ENCODE assay signal across 8 mouse cellular contexts in the genomic region with DNA sequence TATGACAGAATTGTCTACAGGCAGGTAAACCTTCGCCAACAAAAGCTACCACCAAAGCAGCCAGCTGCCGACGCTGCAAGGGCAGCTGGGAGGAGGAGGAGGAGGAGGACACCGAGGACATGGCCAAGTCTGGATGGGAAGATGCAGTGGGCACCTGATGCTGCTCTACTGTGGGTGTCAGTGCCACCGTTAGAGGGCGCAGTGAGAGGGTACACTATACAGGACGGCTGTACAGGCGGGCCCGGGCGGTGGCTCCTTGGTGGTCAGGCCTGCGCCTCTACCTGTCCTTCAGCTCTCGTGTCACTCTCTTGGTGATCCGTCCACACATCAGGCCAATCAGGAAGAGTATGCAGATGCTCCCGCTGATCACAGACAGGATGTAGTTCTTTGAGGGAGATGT.
A peak's percentile ranks its signal among the peaks of the same experiment; 100 is the strongest.
DNase-seq lines count a peak whose midpoint lies in the region; ATAC-seq lines count a peak whose summit lies in the region.

No protein-coding gene starts in this region.

- no peak overlapping the region for H3K27ac ChIP-seq in hindbrain, embryonic 14.5 days
- no peak overlapping the region for H3K27ac ChIP-seq in hindbrain, embryonic 13.5 days
- no peak overlapping the region for H3K27ac ChIP-seq in forebrain, embryonic 13.5 days
- H3K27ac ChIP-seq in intestine, embryonic 14.5 days (ENCODE audit: low read depth): no peak overlapping the region
- no peak overlapping the region for H3K27ac ChIP-seq in midbrain, embryonic 13.5 days
- H3K27ac ChIP-seq in stomach, embryonic 15.5 days: no peak overlapping the region

- H3K9me3 ChIP-seq in hindbrain, embryonic 14.5 days (ENCODE audit: control insufficient read depth, low read length): no peaks in the 10 kb centered on the region
- H3K9me3 ChIP-seq in hindbrain, embryonic 13.5 days: no peaks in the 10 kb centered on the region
- no peaks in the 10 kb centered on the region for H3K9me3 ChIP-seq in forebrain, embryonic 13.5 days (replicated peaks)
- no peaks in the 10 kb centered on the region for H3K9me3 ChIP-seq in intestine, embryonic 14.5 days (ENCODE audit: control insufficient read depth, low read length)
- no peaks in the 10 kb centered on the region for H3K9me3 ChIP-seq in midbrain, embryonic 13.5 days
- no peaks in the 10 kb centered on the region for H3K9me3 ChIP-seq in stomach, embryonic 15.5 days

- no peak overlapping the region for H3K4me2 ChIP-seq in hindbrain, embryonic 14.5 days (replicated peaks)
- no peak overlapping the region for H3K4me2 ChIP-seq in hindbrain, embryonic 13.5 days
- H3K4me2 ChIP-seq in forebrain, embryonic 13.5 days: no peak overlapping the region
- no peak overlapping the region for H3K4me2 ChIP-seq in intestine, embryonic 14.5 days (ENCODE audit: low read length)
- H3K4me2 ChIP-seq in midbrain, embryonic 13.5 days (replicated peaks): no peak overlapping the region
- H3K4me2 ChIP-seq in stomach, embryonic 15.5 days: no peak overlapping the region

- H3K9ac ChIP-seq in hindbrain, embryonic 14.5 days: no peak overlapping the region
- no peak overlapping the region for H3K9ac ChIP-seq in hindbrain, embryonic 13.5 days
- no peak overlapping the region for H3K9ac ChIP-seq in forebrain, embryonic 13.5 days
- no peak overlapping the region for H3K9ac ChIP-seq in intestine, embryonic 14.5 days (ENCODE audit: low read length)
- no peak overlapping the region for H3K9ac ChIP-seq in midbrain, embryonic 13.5 days (replicated peaks)
- H3K9ac ChIP-seq in stomach, embryonic 15.5 days: no peak overlapping the region

- intact Hi-C loops in left cerebral cortex, postnatal 25 days (cut with DNase I): loop anchor here (10.0 kb wide), 1 partner anchor 267 kb away; no protein-coding TSS in a partner anchor

- no peaks in the 10 kb centered on the region for H3K4me1 ChIP-seq in hindbrain, embryonic 14.5 days (replicated peaks; ENCODE audit: control insufficient read depth, insufficient read depth, low read length)
- no peaks in the 10 kb centered on the region for H3K4me1 ChIP-seq in hindbrain, embryonic 13.5 days (replicated peaks)
- H3K4me1 ChIP-seq in forebrain, embryonic 13.5 days: no peaks in the 10 kb centered on the region
- no peaks in the 10 kb centered on the region for H3K4me1 ChIP-seq in intestine, embryonic 14.5 days (replicated peaks; ENCODE audit: control insufficient read depth, insufficient read depth, low read length)
- no peaks in the 10 kb centered on the region for H3K4me1 ChIP-seq in midbrain, embryonic 13.5 days (replicated peaks)
- H3K4me1 ChIP-seq in stomach, embryonic 15.5 days: no peaks in the 10 kb centered on the region

- no peak for ATAC-seq in hindbrain, embryonic 14.5 days (ENCODE audit: low FRiP score)
- ATAC-seq in hindbrain, embryonic 13.5 days (ENCODE audit: low FRiP score): no peak
- ATAC-seq in cerebellum, adult (ENCODE audit: insufficient number of reproducible peaks, low FRiP score, low TSS enrichment): peak; percentile 68; the same call in 1 of the 2 replicates
- ATAC-seq in forebrain, embryonic 13.5 days: 0 out of 2 replicates have a peak, but pooled peaks have one; percentile 36
- peak; percentile 68; the same call in 1 of the 2 replicates for ATAC-seq in intestine, embryonic 14.5 days (replicated peaks; ENCODE audit: low FRiP score, low TSS enrichment, low read depth)
- 0 out of 2 replicates have a peak, but pooled peaks have one; percentile 43 for ATAC-seq in midbrain, embryonic 13.5 days
- ATAC-seq in stomach, embryonic 15.5 days (ENCODE audit: insufficient read depth, low FRiP score, low read depth): peak; percentile 60; the same call in 1 of the 2 replicates

- 50% methylated on average over 14 of the region's 14 CpGs for WGBS in hindbrain, embryonic 14.5 days
- 55% methylated on average over 14 of the region's 14 CpGs for WGBS in hindbrain, embryonic 13.5 days
- WGBS in forebrain, embryonic 13.5 days: 48% methylated on average over 14 of the region's 14 CpGs
- WGBS in intestine, embryonic 14.5 days: 60% methylated on average over 14 of the region's 14 CpGs
- WGBS in midbrain, embryonic 13.5 days: 49% methylated on average over 14 of the region's 14 CpGs
- WGBS in stomach, embryonic 15.5 days: 60% methylated on average over 14 of the region's 14 CpGs

- DNase-seq in hindbrain, embryonic 14.5 days (ENCODE audit: low spot score): peak; percentile 30
- DNase-seq in intestine, embryonic 14.5 days (ENCODE audit: low spot score): peak; percentile 65
- peak; percentile 44 to 48 for DNase-seq in left cerebral cortex, postnatal 25 days (ENCODE audit: low spot score in 2 of 2)

- no peaks in the 10 kb centered on the region for H3K27me3 ChIP-seq in hindbrain, embryonic 14.5 days (ENCODE audit: control insufficient read depth, insufficient read depth, low read length)
- no peaks in the 10 kb centered on the region for H3K27me3 ChIP-seq in hindbrain, embryonic 13.5 days
- H3K27me3 ChIP-seq in forebrain, embryonic 13.5 days: no peaks in the 10 kb centered on the region
- no peaks in the 10 kb centered on the region for H3K27me3 ChIP-seq in intestine, embryonic 14.5 days (replicated peaks; ENCODE audit: control insufficient read depth, insufficient read depth, low read length)
- H3K27me3 ChIP-seq in midbrain, embryonic 13.5 days: no peaks in the 10 kb centered on the region
- no peaks in the 10 kb centered on the region for H3K27me3 ChIP-seq in stomach, embryonic 15.5 days (replicated peaks)

- peaks cover 98% of the 10 kb centered on the region for H3K36me3 ChIP-seq in hindbrain, embryonic 14.5 days (replicated peaks; ENCODE audit: control insufficient read depth, insufficient read depth)
- peaks cover 97% of the 10 kb centered on the region for H3K36me3 ChIP-seq in hindbrain, embryonic 13.5 days
- peaks cover 97% of the 10 kb centered on the region for H3K36me3 ChIP-seq in forebrain, embryonic 13.5 days (ENCODE audit: poor library complexity, severe bottlenecking)
- peaks cover 91% of the 10 kb centered on the region for H3K36me3 ChIP-seq in intestine, embryonic 14.5 days (ENCODE audit: control insufficient read depth, insufficient read depth, low read length)
- peaks cover 97% of the 10 kb centered on the region for H3K36me3 ChIP-seq in midbrain, embryonic 13.5 days
- peaks cover 61% of the 10 kb centered on the region for H3K36me3 ChIP-seq in stomach, embryonic 15.5 days

- H3K4me3 ChIP-seq in hindbrain, embryonic 14.5 days (replicated peaks; ENCODE audit: low read length): no peak overlapping the region
- no peak overlapping the region for H3K4me3 ChIP-seq in hindbrain, embryonic 13.5 days
- no peak overlapping the region for H3K4me3 ChIP-seq in forebrain, embryonic 13.5 days
- H3K4me3 ChIP-seq in intestine, embryonic 14.5 days (ENCODE audit: low read depth, low read length): no peak overlapping the region
- no peak overlapping the region for H3K4me3 ChIP-seq in midbrain, embryonic 13.5 days (replicated peaks)
- no peak overlapping the region for H3K4me3 ChIP-seq in stomach, embryonic 15.5 days (replicated peaks)

Comparison
In these comparisons a context has a peak if more than half of its experiments do, and no peak if none do; other contexts are left out.
1. ATAC-seq: peak in cerebellum, adult (single experiment), forebrain, embryonic 13.5 days (single experiment), intestine, embryonic 14.5 days (single experiment), midbrain, embryonic 13.5 days (single experiment) and stomach, embryonic 15.5 days (single experiment); none in hindbrain, embryonic 14.5 days (single experiment) and hindbrain, embryonic 13.5 days (single experiment).
2. Peak in every context shown above with its lines, with median percentiles within 50 percentile points of each other: DNase-seq.